Mouse (Mus musculus): ENCODE measurements around the gene Cd70. TPM values are rescaled to one million over a fixed set of nuclear protein-coding genes. Genes with fewer than 3 reads are reported as not detected.
A peak's percentile ranks its signal among the peaks of the same experiment; 100 is the strongest.
"Not testable (repeated sequence)": the region's sequence is repeated elsewhere in the genome, so short reads cannot be mapped to it uniquely, and the experiment has no call there.

The Cd70 gene
- polyA plus RNA-seq, 1 experiment from 2014 or later: not detected

- not testable (repeated sequence) for H3K27ac ChIP-seq; H3K4me1 ChIP-seq (replicated peaks); H3K36me3 ChIP-seq; H3K4me3 ChIP-seq (replicated peaks); ATAC-seq (ENCODE audit: insufficient number of reproducible peaks, insufficient read depth, low FRiP score, low TSS enrichment, low read depth); H3K4me2 ChIP-seq; H3K27me3 ChIP-seq; H3K9me3 ChIP-seq; H3K9ac ChIP-seq (replicated peaks)
- 2% methylated on average over 3 of the region's 3 CpGs for WGBS
These were observed 15.6 kb downstream of the Cd70 start for GRCm38 (mm10) chr17:57134021-57134420.

- Histone ChIP-seq H3K4me2 (no peak overlapping the region), H3K36me3 (no peaks in the 10 kb centered on the region), H3K4me1 (replicated peaks) (no peaks in the 10 kb centered on the region), H3K4me3 (replicated peaks) (no peak overlapping the region), H3K9ac (replicated peaks) (no peak overlapping the region), H3K9me3 (no peaks in the 10 kb centered on the region), H3K27me3 (peaks cover 4% of the 10 kb centered on the region; the same call in 1 of the 2 replicates), H3K27ac (no peak overlapping the region)
- WGBS: 89% methylated on average over 1 of the region's 1 CpGs
- no peak for ATAC-seq (ENCODE audit: insufficient number of reproducible peaks, insufficient read depth, low FRiP score, low TSS enrichment, low read depth)
These were observed 17.8 kb downstream of the Cd70 start for GRCm38 (mm10) chr17:57131793-57132192.

- Histone ChIP-seq H3K9me3 (no peaks in the 10 kb centered on the region), H3K9ac (replicated peaks) (no peak overlapping the region), H3K27me3 (no peaks in the 10 kb centered on the region), H3K4me1 (replicated peaks) (no peaks in the 10 kb centered on the region), H3K4me2 (no peak overlapping the region), H3K36me3 (no peaks in the 10 kb centered on the region), H3K4me3 (replicated peaks) (no peak overlapping the region), H3K27ac (no peak overlapping the region)
- 56% methylated on average over 3 of the region's 3 CpGs for WGBS
- ATAC-seq (ENCODE audit: insufficient number of reproducible peaks, insufficient read depth, low FRiP score, low TSS enrichment, low read depth): no peak
These were observed 23.5 kb downstream of the Cd70 start for GRCm38 (mm10) chr17:57125853-57126622.

- no peaks in the 10 kb centered on the region for H3K4me1 ChIP-seq (replicated peaks)
- 88% methylated on average over 4 of the region's 4 CpGs for WGBS
- H3K4me2 ChIP-seq: no peak overlapping the region
- H3K27me3 ChIP-seq: no peaks in the 10 kb centered on the region
- no peaks in the 10 kb centered on the region for H3K9me3 ChIP-seq
- H3K27ac ChIP-seq: no peak overlapping the region
- H3K9ac ChIP-seq (replicated peaks): no peak overlapping the region
- H3K36me3 ChIP-seq: no peaks in the 10 kb centered on the region
- H3K4me3 ChIP-seq (replicated peaks): no peak overlapping the region
- no peak for ATAC-seq (ENCODE audit: insufficient number of reproducible peaks, insufficient read depth, low FRiP score, low TSS enrichment, low read depth)
These were observed 24.8 kb downstream of the Cd70 start for GRCm38 (mm10) chr17:57124792-57125191.

GRCm38 (mm10) chr17:57123192-57124118, 26.1 kb downstream of the Cd70 start:
- Histone ChIP-seq H3K27me3 (no peaks in the 10 kb centered on the region), H3K9me3 (no peaks in the 10 kb centered on the region), H3K4me1 (replicated peaks) (no peaks in the 10 kb centered on the region), H3K36me3 (no peaks in the 10 kb centered on the region), H3K4me2 (no peak overlapping the region), H3K9ac (replicated peaks) (no peak overlapping the region), H3K4me3 (replicated peaks) (no peak overlapping the region), H3K27ac (no peak overlapping the region)
- WGBS: 88% methylated on average over 11 of the region's 11 CpGs
- no peak for ATAC-seq (ENCODE audit: insufficient number of reproducible peaks, insufficient read depth, low FRiP score, low TSS enrichment, low read depth)

GRCm38 (mm10) chr17:57121856-57122255, 27.7 kb downstream of the Cd70 start:
- Histone ChIP-seq H3K4me1 (replicated peaks) (no peaks in the 10 kb centered on the region), H3K4me2 (no peak overlapping the region), H3K36me3 (no peaks in the 10 kb centered on the region), H3K27me3 (no peaks in the 10 kb centered on the region; the same call in 1 of the 2 replicates), H3K4me3 (replicated peaks) (no peak overlapping the region), H3K9me3 (no peaks in the 10 kb centered on the region), H3K9ac (replicated peaks) (no peak overlapping the region), H3K27ac (no peak overlapping the region)
- no peak for ATAC-seq (ENCODE audit: insufficient number of reproducible peaks, insufficient read depth, low FRiP score, low TSS enrichment, low read depth)
- 61% methylated on average over 2 of the region's 2 CpGs for WGBS

GRCm38 (mm10) chr17:57118524-57119349, 30.8 kb downstream of the Cd70 start:
- H3K4me3 ChIP-seq (replicated peaks): no peak overlapping the region
- H3K36me3 ChIP-seq: no peaks in the 10 kb centered on the region
- ATAC-seq (ENCODE audit: insufficient number of reproducible peaks, insufficient read depth, low FRiP score, low TSS enrichment, low read depth): peak; percentile 89
- 2% methylated on average over 11 of the region's 11 CpGs for WGBS
- no peaks in the 10 kb centered on the region; the same call in 1 of the 2 replicates for H3K27me3 ChIP-seq
- H3K9ac ChIP-seq (replicated peaks): no peak overlapping the region
- no peaks in the 10 kb centered on the region for H3K4me1 ChIP-seq (replicated peaks)
- H3K4me2 ChIP-seq: peak overlapping the region; percentile 20
- no peaks in the 10 kb centered on the region for H3K9me3 ChIP-seq
- no peak overlapping the region for H3K27ac ChIP-seq

- H3K9me3 ChIP-seq: no peaks in the 10 kb centered on the region
- ATAC-seq (ENCODE audit: insufficient number of reproducible peaks, insufficient read depth, low FRiP score, low TSS enrichment, low read depth): no peak
- WGBS: 78% methylated on average over 2 of the region's 2 CpGs
- no peaks in the 10 kb centered on the region; the same call in 1 of the 2 replicates for H3K27me3 ChIP-seq
- H3K4me2 ChIP-seq: no peak overlapping the region
- no peaks in the 10 kb centered on the region for H3K4me1 ChIP-seq (replicated peaks)
- no peaks in the 10 kb centered on the region for H3K36me3 ChIP-seq
- no peak overlapping the region for H3K4me3 ChIP-seq (replicated peaks)
- no peak overlapping the region for H3K9ac ChIP-seq (replicated peaks)
- no peak overlapping the region for H3K27ac ChIP-seq
These were observed 32.8 kb downstream of the Cd70 start for GRCm38 (mm10) chr17:57116801-57117200.

GRCm38 (mm10) chr17:57112768-57113474, 36.7 kb downstream of the Cd70 start:
- H3K27me3 ChIP-seq: no peaks in the 10 kb centered on the region; the same call in 1 of the 2 replicates
- H3K4me2 ChIP-seq: no peak overlapping the region
- WGBS: 84% methylated on average over 10 of the region's 10 CpGs
- H3K4me1 ChIP-seq (replicated peaks): no peaks in the 10 kb centered on the region
- H3K9ac ChIP-seq (replicated peaks): no peak overlapping the region
- no peak overlapping the region for H3K27ac ChIP-seq
- no peaks in the 10 kb centered on the region for H3K9me3 ChIP-seq
- no peak overlapping the region for H3K4me3 ChIP-seq (replicated peaks)
- H3K36me3 ChIP-seq: no peaks in the 10 kb centered on the region
- ATAC-seq (ENCODE audit: insufficient number of reproducible peaks, insufficient read depth, low FRiP score, low TSS enrichment, low read depth): no peak

GRCm38 (mm10) chr17:57110005-57110404, 39.6 kb downstream of the Cd70 start:
- H3K27ac ChIP-seq: no peak overlapping the region
- no peaks in the 10 kb centered on the region for H3K9me3 ChIP-seq
- H3K4me3 ChIP-seq (replicated peaks): no peak overlapping the region
- no peak overlapping the region for H3K4me2 ChIP-seq
- WGBS: 85% methylated on average over 1 of the region's 1 CpGs
- H3K9ac ChIP-seq (replicated peaks): no peak overlapping the region
- 0 out of 2 replicates have a peak, but pooled peaks cover 4% of the 10 kb centered on the region for H3K36me3 ChIP-seq
- no peak for ATAC-seq (ENCODE audit: insufficient number of reproducible peaks, insufficient read depth, low FRiP score, low TSS enrichment, low read depth)
- no peaks in the 10 kb centered on the region for H3K27me3 ChIP-seq
- H3K4me1 ChIP-seq (replicated peaks): peaks cover 15% of the 10 kb centered on the region
